Mouse (Mus musculus) heart, postnatal 0 days (tissue): ENCODE measurements at regions not wholly inside any gene's neighbourhood (a gene's known extent, or its start where the extent isn't known, plus 50 kb on each side); places are given as distances from the start of the nearest gene placed in this dataset.

ENCODE experiments used
- ATAC-seq: fragments of 200-750 bp; cut with Nextera tagmentation; 2 replicates; pipeline ENCODE4 v1.8.0; 2017; ENCODE audit warnings: low read depth, moderate number of reproducible peaks, moderate library complexity; ENCODE audit not compliant: insufficient read depth
- DNase-seq: peaks from one replicate; pipeline ENCODE4 v3.0.0-alpha.2; 2016; ENCODE audit warnings: low spot score
- H3K27ac ChIP-seq: fragments of 300-500 bp; sonication (generic); 2 replicates; pipeline ENCODE4 v1.5.1; 2014; ENCODE audit warnings: low read depth, mild to moderate bottlenecking
- H3K27me3 ChIP-seq: fragments of 300-500 bp; sonication (generic); 2 replicates; pipeline ENCODE4 v1.6.1; 2014; ENCODE audit warnings: low read length, mixed read lengths; ENCODE audit not compliant: control insufficient read depth, insufficient read depth
- H3K36me3 ChIP-seq: fragments of 300-500 bp; sonication (generic); replicated peaks from 2 replicates; pipeline ENCODE4 v1.6.1; 2014; ENCODE audit warnings: low read length, mixed read lengths; ENCODE audit not compliant: control insufficient read depth, insufficient read depth
- H3K4me1 ChIP-seq: fragments of 300-500 bp; sonication (generic); 2 replicates; pipeline ENCODE4 v1.6.1; 2014; ENCODE audit warnings: antibody characterized with exemption; ENCODE audit not compliant: control insufficient read depth, insufficient read depth
- H3K4me2 ChIP-seq: fragments of 300-500 bp; sonication (generic); 2 replicates; pipeline ENCODE4 v1.6.1; 2014; ENCODE audit warnings: low read depth, mild to moderate bottlenecking, low read length, moderate library complexity
- H3K4me3 ChIP-seq: fragments of 300-500 bp; sonication (generic); 2 replicates; pipeline ENCODE4 v1.5.1; 2014; ENCODE audit warnings: low read depth, low read length
- H3K9ac ChIP-seq: fragments of 300-500 bp; sonication (generic); replicated peaks from 2 replicates; pipeline ENCODE4 v1.6.1; 2014; ENCODE audit warnings: low read depth, low read length, mixed read lengths
- H3K9me3 ChIP-seq: fragments of 300-500 bp; sonication (generic); replicated peaks from 2 replicates; pipeline ENCODE4 v1.6.1; 2016; ENCODE audit warnings: low read length; ENCODE audit not compliant: control insufficient read depth
- CTCF ChIP-seq: IDR thresholded peaks from 2 replicates; pipeline ENCODE4 v1.5.1; 2016; ENCODE audit warnings: antibody characterized with exemption, control low read depth, low read depth
- EP300 ChIP-seq: IDR thresholded peaks from 2 replicates; pipeline ENCODE4 v1.6.1; 2016; ENCODE audit warnings: antibody characterized with exemption, low read depth
- WGBS: fragments of 180-500 bp; shearing (Covaris S2); extraction: QIAGEN DNeasy Blood & Tissue Kit; methylation state at CpG from one replicate; pipeline ENCODE4 v1.1.7; 2014; 5-methylcytosine and 5-hydroxymethylcytosine counted together

DNA sequence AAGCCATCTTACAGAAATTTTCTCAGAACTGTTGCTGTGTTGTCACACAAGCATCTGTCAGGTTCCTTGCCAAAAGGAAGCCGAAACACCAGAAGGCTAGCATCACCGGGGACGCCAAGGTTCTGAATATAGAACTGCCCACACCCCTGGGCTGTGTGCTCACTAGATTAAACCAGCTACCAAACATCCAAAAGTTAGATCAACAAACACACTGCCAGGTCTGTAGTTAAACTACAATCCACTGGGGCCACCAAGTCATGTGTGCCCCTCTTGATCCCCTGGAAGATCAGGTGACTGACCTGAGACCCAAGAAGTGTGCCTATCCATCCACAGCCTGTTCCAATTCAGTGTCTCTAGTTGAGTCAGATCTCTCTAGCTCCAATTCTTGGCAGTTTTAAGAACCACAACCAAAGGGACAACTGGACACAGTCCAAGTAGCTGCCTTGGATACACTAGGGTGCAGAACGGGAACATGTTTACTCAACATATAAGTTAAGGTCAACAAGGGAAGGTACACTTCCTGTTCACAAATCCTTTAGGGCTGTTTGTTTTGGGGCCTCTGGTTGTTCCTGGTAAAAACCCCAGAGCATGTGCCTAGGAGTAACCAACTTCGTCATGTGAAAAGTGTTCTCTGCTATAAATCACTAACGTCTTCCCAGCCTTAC is 232.0 kb upstream of the Ppargc1a start:
- no peaks in the 10 kb centered on the region for H3K9me3 ChIP-seq
- no peaks in the 10 kb centered on the region for H3K27me3 ChIP-seq
- H3K27ac ChIP-seq: no peak overlapping the region
- no peaks in the 10 kb centered on the region for H3K36me3 ChIP-seq
- H3K4me2 ChIP-seq: no peak overlapping the region
- no peak for TF ChIP-seq CTCF
- no peak for TF ChIP-seq EP300
- no peak overlapping the region for H3K4me3 ChIP-seq
- WGBS: 75% methylated on average over 6 of the region's 6 CpGs
- H3K4me1 ChIP-seq: peaks cover 13% of the 10 kb centered on the region
- no peak overlapping the region for H3K9ac ChIP-seq
- ATAC-seq: no peak
- DNase-seq: no peak

DNA sequence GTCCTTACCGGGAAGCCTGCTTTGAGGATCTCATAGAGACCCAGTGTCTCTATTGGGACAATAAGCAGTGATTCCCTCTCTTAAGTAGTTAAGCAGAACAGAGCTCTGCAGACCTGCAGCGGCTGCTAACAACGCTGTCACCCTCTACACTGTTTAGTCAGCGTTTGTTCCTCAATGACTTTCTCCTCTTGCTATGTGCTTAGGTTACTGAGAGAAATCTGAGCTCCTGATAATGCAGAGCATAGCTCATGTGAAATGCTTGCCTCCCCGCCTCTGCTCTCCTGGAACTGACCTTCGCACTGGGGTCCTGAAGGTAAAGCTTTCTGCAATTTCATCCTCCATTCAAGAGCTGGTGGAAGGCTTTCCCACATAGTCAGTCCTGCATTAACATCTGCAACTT is 226.6 kb upstream of the Ppargc1a start:
- Histone ChIP-seq H3K4me2 (no peak overlapping the region), H3K4me1 (no peaks in the 10 kb centered on the region), H3K27ac (no peak overlapping the region), H3K9ac (no peak overlapping the region), H3K36me3 (no peaks in the 10 kb centered on the region), H3K4me3 (no peak overlapping the region), H3K9me3 (no peaks in the 10 kb centered on the region), H3K27me3 (no peaks in the 10 kb centered on the region)
- 33% methylated on average over 6 of the region's 6 CpGs for WGBS
- ATAC-seq (no peak), DNase-seq (no peak)
- TF ChIP-seq EP300 (no peak), CTCF (no peak)

DNA sequence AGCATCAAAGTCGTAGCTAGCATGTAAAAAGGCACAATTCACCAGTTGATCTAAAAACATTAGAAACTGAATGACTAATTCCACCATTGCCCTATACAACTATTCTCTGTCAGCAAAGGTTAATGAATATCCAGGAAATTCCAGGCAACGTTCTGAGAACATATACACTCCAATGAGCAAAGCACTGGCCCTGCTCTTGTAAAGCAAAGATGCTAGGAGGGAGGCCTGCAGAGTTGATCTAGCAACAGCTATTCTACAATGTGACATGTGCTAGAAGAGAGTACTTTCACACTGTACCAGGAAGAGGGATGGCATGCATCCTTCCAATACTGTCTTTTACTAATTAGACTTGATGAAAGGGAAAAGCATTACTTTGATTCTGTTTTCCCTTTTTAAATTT is 225.4 kb upstream of the Ppargc1a start:
- Histone ChIP-seq H3K9ac (no peak overlapping the region), H3K27me3 (no peaks in the 10 kb centered on the region), H3K4me1 (no peaks in the 10 kb centered on the region), H3K4me3 (no peak overlapping the region), H3K27ac (no peak overlapping the region), H3K4me2 (no peak overlapping the region), H3K9me3 (no peaks in the 10 kb centered on the region), H3K36me3 (no peaks in the 10 kb centered on the region)
- DNase-seq: no peak
- no peak for TF ChIP-seq CTCF
- TF ChIP-seq EP300: no peak
- 74% methylated on average over 2 of the region's 2 CpGs for WGBS
- no peak for ATAC-seq

DNA sequence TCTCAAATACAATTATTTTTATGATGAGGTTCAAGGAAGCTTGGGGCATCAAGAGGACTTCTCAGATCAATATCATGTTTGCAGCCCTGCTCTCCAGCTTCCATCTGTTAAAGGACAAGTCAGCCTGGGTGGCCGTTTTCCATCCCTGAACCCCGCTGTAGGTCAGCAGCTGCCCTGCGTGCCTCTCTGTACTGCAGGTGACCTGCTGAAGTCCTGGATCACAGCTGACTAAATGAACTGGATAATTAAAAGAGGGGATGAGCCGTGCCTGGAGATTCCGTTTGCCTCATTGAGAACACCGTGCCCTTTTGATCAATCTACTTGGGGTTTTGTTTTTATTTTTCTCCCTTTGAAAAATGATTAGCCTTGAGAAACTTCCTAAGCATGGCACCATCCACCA is 221.2 kb upstream of the Ppargc1a start:
- H3K4me3 ChIP-seq: no peak overlapping the region
- no peak overlapping the region for H3K9ac ChIP-seq
- no peaks in the 10 kb centered on the region for H3K9me3 ChIP-seq
- ATAC-seq (no peak), DNase-seq (no peak)
- WGBS: 84% methylated on average over 6 of the region's 6 CpGs
- no peak overlapping the region for H3K4me2 ChIP-seq
- H3K36me3 ChIP-seq: no peaks in the 10 kb centered on the region
- H3K27me3 ChIP-seq: no peaks in the 10 kb centered on the region
- no peaks in the 10 kb centered on the region for H3K4me1 ChIP-seq
- TF ChIP-seq EP300 (no peak), CTCF (no peak)
- H3K27ac ChIP-seq: no peak overlapping the region

DNA sequence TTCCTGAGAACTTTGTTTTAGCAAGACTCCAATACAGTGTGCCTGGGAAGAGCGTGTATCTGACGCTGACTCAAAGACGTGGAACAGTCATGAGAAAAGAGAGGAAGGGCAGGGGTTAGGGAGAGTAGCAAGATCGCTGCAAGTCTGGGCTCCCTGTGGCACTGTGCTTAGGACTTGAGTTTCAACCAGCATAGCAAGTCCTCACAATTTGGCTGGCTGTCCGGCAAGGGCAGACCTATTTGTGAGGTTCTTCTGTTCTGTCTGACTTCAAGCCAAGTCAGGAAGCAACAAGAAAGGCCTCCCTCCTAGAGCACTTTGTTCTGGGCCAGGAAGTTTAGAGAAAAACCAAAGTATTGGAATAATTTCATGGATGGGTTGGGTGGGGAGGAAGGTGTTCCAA is 216.0 kb upstream of the Ppargc1a start:
- Histone ChIP-seq H3K36me3 (no peaks in the 10 kb centered on the region), H3K4me2 (no peak overlapping the region), H3K4me3 (no peak overlapping the region), H3K27ac (no peak overlapping the region), H3K9ac (no peak overlapping the region), H3K4me1 (no peaks in the 10 kb centered on the region), H3K9me3 (no peaks in the 10 kb centered on the region), H3K27me3 (no peaks in the 10 kb centered on the region)
- WGBS: 70% methylated on average over 5 of the region's 5 CpGs
- TF ChIP-seq EP300 (no peak), CTCF (no peak)
- ATAC-seq: no peak
- no peak for DNase-seq

DNA sequence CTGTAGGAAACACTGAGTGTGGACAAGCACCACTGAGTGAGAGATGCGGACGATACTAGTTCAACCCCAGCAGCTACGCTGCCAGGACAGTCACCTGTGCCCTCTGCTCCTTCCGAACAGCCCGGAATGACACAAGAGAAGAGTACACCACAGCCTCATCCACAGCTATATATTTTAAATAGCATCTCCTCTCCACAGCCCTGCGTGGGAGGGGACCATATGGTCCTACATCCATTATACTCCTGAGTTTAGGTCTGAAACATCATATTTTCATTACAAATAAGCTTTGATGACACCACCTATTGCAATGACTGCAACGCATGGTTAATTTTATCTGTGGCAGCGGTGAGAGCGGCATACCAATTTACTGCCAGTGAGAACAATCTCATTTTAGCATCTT is 215.6 kb upstream of the Ppargc1a start:
- WGBS: 70% methylated on average over 9 of the region's 9 CpGs
- TF ChIP-seq CTCF (no peak), EP300 (no peak)
- Histone ChIP-seq H3K4me2 (no peak overlapping the region), H3K27me3 (no peaks in the 10 kb centered on the region), H3K4me3 (no peak overlapping the region), H3K9me3 (no peaks in the 10 kb centered on the region), H3K4me1 (no peaks in the 10 kb centered on the region), H3K36me3 (no peaks in the 10 kb centered on the region), H3K9ac (no peak overlapping the region), H3K27ac (no peak overlapping the region)
- DNase-seq (no peak), ATAC-seq (no peak)
